Mouse (Mus musculus) midbrain, embryonic 10.5 days (tissue): ENCODE results near the gene Tbc1d2. TPM values are rescaled to one million over a fixed set of nuclear protein-coding genes. Genes with fewer than 3 reads are reported as not detected.

Source experiments
- DNase-seq: peaks from one replicate; pipeline ENCODE4 v3.0.0-alpha.2; 2017; ENCODE audit warnings: low spot score
- H3K27ac ChIP-seq: fragments of 300-500 bp; sonication (generic); replicated peaks from 2 replicates; pipeline ENCODE4 v1.5.1; 2016; ENCODE audit warnings: mild to moderate bottlenecking
- H3K27me3 ChIP-seq: fragments of 300-500 bp; sonication (generic); 2 replicates; pipeline ENCODE4 v1.6.1; 2016; ENCODE audit warnings: low read depth, mild to moderate bottlenecking; ENCODE audit not compliant: poor library complexity, severe bottlenecking
- H3K36me3 ChIP-seq: fragments of 300-500 bp; sonication (generic); 2 replicates; pipeline ENCODE4 v1.6.1; 2016; ENCODE audit warnings: mild to moderate bottlenecking, moderate library complexity
- H3K4me1 ChIP-seq: fragments of 300-500 bp; sonication (generic); 2 replicates; pipeline ENCODE4 v1.6.1; 2016
- H3K4me3 ChIP-seq: fragments of 300-500 bp; sonication (generic); 2 replicates; pipeline ENCODE4 v1.5.1; 2016; ENCODE audit warnings: mild to moderate bottlenecking, moderate library complexity
- H3K9me3 ChIP-seq: fragments of 300-500 bp; sonication (generic); replicated peaks from 2 replicates; pipeline ENCODE4 v1.6.1; 2016; ENCODE audit warnings: mild to moderate bottlenecking
- WGBS: fragments of 180-500 bp; shearing (Covaris S2); methylation state at CpG from one replicate; pipeline ENCODE4 v1.1.7; 2016; 5-methylcytosine and 5-hydroxymethylcytosine counted together
- polyA plus RNA-seq: library from polyadenylated mRNA; unstranded; fragments of >200 nt; fragmentation: Nextera tagmentation; extraction: Ambion mirVana; gene quantifications from 2 replicates; pipeline ENCODE4 v1.2.1, GENCODE M21; 2016

Gene Tbc1d2
- polyA plus RNA-seq, result 0.65 and 0.76 TPM in 2 replicates

DNA sequence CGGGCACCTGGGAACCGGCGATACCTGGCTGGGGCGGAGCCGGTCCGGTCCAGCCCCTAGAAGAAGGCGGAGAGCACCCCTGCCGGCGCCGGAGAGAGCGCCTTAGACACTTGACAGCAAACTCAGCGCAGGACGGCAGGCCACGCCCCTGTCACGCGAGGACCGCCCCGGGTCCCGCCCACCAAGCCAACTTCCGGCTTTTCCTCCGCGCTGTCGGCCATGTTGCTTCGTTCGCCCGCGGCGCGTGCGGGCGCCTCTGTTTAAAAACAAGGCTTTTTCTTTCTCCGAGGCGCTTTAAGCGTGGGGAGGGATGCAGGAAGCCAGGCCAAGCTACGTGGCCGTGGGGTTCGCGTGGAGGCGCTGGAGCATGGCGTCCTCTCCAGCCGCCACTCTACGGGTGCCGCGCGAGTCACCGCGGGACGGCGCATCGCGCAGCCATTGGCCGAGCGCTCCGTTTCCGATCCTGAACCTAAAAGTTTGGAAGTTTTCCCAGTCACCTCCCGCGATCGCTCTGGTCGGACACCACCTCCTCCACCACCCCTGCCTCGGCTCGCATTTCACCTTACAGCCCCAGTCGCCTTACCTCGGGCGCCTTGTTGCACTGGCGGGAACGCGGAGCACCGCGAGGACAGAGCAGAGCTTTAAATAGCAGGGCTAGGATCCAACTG, at the start of gene Tbc1d2:
Gene Tbc1d2, minus strand, starts transcription at position 124 of the 668 bp plus-strand sequence.
- WGBS, result under 1% methylated on average over 69 of the region's 69 CpGs
- H3K27me3 ChIP-seq, result peaks cover 57% of the 10 kb centered on the region
- peak within 1 kb of the TSS; percentile 93 for H3K27ac ChIP-seq
- no peaks in the 10 kb centered on the region for H3K36me3 ChIP-seq
- H3K9me3 ChIP-seq, result no peaks in the 10 kb centered on the region
- H3K4me3 ChIP-seq, result peak within 1 kb of the TSS; percentile 74
- peaks cover 14% of the 10 kb centered on the region for H3K4me1 ChIP-seq
- peak; percentile 95 for DNase-seq

DNA sequence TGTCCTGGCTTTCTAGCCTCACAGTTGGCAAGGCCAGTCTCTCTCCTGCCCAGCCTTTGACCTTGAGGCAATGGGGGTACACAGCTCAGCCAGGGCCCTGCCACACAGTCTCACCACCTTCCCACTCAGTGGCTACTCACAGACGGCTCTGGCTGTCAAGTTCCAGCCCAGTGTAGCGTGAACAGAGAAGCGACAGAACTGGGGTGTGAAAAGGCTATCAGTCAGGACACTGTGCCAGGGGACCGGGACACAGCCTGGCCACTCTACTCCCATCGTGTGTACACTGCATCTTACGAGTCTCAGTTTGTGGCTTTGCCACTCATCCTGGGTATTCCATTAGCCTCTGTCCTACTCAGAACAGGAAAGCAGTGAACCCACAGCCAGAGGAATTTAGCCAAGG, 46.5 kb upstream of the Tbc1d2 start:
- peaks cover 7% of the 10 kb centered on the region for H3K4me1 ChIP-seq
- DNase-seq, result no peak
- H3K36me3 ChIP-seq, result no peaks in the 10 kb centered on the region
- H3K4me3 ChIP-seq, result no peak overlapping the region
- no peaks in the 10 kb centered on the region for H3K27me3 ChIP-seq
- 0 out of 2 replicates have a peak, but pooled peaks cover 2% of the 10 kb centered on the region for H3K9me3 ChIP-seq
- WGBS, result 69% methylated on average over 6 of the region's 6 CpGs
- H3K27ac ChIP-seq, result 0 out of 2 replicates have a peak overlapping the region, but pooled peaks have one; percentile 28

DNA sequence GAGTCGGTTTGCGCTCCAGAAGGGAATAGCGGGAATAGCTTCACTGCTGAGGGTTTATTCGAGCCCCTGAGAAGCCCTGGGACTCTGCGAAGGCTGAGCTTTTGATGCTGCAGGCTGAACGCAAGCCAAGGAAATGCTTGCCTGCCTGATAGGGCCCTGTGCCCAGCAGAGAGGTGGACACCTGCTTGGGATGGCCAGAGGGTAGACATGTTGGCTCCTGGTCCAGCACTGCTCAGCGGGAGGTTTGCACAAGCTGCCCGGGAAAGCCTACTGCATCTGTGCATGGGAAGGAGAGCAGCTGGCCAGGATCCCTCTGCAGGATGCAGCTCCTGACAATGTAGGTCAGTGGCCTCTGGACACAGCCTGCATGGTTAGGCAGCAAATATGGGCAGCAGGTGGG, 40.6 kb upstream of the Tbc1d2 start:
- Histone ChIP-seq H3K27ac (no peak overlapping the region), H3K4me3 (no peak overlapping the region), H3K9me3 (0 out of 2 replicates have a peak, but pooled peaks cover 4% of the 10 kb centered on the region), H3K27me3 (no peaks in the 10 kb centered on the region; the same call in 1 of the 2 replicates), H3K36me3 (no peaks in the 10 kb centered on the region), H3K4me1 (0 out of 2 replicates have a peak, but pooled peaks cover 3% of the 10 kb centered on the region)
- 83% methylated on average over 8 of the region's 8 CpGs for WGBS
- DNase-seq, result no peak

DNA sequence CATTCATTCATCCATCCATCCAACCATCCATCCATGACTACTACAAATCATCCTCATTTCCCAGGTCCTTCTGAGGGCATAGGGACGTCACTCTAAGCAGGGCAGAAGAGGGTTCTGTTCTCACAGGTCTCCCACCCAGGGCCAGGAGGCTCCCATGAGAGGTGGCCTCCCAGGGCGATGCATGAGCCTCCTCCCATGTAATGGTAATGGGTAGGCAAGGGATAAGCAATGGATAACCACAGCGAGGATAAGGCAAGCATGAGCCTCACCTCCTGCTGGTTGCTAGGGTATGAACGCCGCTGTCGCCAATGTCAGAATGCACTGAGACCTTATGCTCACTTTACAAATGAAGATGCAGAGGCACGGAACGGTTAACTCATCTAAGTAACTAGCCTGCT, 40.0 kb upstream of the Tbc1d2 start:
- Histone ChIP-seq H3K4me3 (no peak overlapping the region), H3K27ac (no peak overlapping the region), H3K27me3 (no peaks in the 10 kb centered on the region; the same call in 1 of the 2 replicates), H3K9me3 (0 out of 2 replicates have a peak, but pooled peaks cover 4% of the 10 kb centered on the region), H3K4me1 (0 out of 2 replicates have a peak, but pooled peaks cover 3% of the 10 kb centered on the region), H3K36me3 (no peaks in the 10 kb centered on the region)
- DNase-seq, result no peak
- WGBS, result 80% methylated on average over 8 of the region's 8 CpGs

DNA sequence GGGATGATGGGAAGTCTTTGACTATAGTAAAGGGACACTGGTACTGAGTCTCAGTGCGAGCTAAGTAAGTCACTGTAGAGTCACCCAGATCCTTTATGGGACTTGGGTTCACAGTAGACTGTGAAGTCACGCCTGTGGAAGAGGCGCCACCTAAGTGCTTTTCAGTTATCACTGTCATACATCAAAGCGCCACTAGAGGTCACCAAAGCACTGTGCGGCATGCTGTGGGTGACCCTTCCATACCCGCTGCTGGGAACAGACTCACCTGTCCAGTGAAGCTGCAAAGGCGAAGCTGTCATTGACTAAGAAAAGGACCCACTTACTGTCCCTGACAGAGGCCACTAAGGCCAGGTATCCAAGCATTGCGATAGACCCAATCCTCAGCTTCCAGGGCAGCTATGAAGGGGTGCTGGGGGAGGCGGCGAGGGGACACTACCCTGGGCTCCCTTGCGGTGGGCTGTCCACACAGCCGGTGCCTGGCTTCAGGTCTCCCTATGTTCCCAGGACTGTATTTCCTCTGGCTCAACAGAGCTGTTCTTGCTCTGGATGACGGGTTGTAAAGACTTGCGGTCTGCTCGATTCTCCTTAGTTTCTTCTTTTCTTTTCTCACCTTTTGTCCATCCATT, 39.5 kb upstream of the Tbc1d2 start:
- Histone ChIP-seq H3K36me3 (no peaks in the 10 kb centered on the region), H3K4me1 (0 out of 2 replicates have a peak, but pooled peaks cover 3% of the 10 kb centered on the region), H3K27me3 (no peaks in the 10 kb centered on the region; the same call in 1 of the 2 replicates), H3K27ac (no peak overlapping the region), H3K9me3 (0 out of 2 replicates have a peak, but pooled peaks cover 4% of the 10 kb centered on the region), H3K4me3 (no peak overlapping the region)
- peak; percentile 73 for DNase-seq
- 46% methylated on average over 15 of the region's 15 CpGs for WGBS

DNA sequence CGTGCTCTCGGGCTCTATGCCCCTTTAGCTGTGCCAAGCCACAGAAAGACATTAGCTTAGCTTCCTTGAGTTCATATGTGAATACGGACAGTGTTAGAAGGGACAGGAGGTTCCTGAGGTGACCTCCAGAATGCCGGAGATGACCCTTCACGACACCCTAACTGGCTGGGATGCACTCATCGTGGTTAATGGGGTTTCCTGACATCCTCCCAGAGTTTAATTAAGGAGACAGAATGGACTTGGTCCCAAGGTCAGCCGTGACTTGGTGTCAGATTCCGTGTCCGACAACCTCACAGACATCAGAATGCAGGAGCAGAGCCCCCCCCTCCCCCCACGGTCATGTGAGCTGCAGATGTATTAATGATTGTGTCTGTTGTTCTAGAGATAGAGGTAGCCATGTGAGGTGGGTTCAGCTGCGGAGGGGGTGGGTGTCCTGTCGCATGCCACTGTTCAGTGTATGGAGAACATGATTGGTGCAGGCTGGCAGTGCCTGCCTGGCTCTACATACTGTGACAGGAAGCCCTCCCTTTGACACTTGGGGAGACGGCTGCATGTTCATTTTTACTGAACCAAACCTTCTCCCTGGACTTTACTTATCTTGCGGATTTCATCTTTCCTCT, 38.3 kb upstream of the Tbc1d2 start:
- H3K4me1 ChIP-seq, result 0 out of 2 replicates have a peak, but pooled peaks cover 3% of the 10 kb centered on the region
- 86% methylated on average over 14 of the region's 14 CpGs for WGBS
- H3K27me3 ChIP-seq, result no peaks in the 10 kb centered on the region; the same call in 1 of the 2 replicates

DNA sequence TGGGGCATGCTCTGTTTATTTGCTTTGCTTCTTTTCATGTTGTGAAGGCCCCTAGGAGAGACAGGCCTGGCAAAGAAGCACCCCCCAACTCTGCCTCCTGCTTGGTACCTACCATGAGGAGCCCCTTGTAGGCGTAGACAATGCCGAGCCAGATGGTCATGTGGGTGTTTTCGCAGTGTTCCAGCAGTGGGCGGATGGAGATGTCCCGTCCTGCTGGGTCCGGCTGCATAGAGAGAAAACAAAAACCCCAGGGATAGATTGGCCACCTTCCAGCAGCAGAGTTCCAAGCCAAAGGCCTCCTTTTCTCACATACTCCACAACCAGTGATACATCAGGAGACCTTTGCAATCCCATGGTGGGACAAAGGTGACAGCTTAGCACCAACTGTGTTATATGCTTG, 34.2 kb upstream of the Tbc1d2 start:
- no peak for DNase-seq
- Histone ChIP-seq H3K4me1 (no peaks in the 10 kb centered on the region), H3K4me3 (no peak overlapping the region), H3K27ac (no peak overlapping the region), H3K27me3 (no peaks in the 10 kb centered on the region), H3K36me3 (no peaks in the 10 kb centered on the region), H3K9me3 (no peaks in the 10 kb centered on the region)
- 73% methylated on average over 6 of the region's 6 CpGs for WGBS

More for the DNA sequence above, 38.3 kb upstream of the Tbc1d2 start:
- Histone ChIP-seq H3K27ac (no peak overlapping the region), H3K36me3 (no peaks in the 10 kb centered on the region), H3K4me3 (no peak overlapping the region), H3K9me3 (0 out of 2 replicates have a peak, but pooled peaks cover 4% of the 10 kb centered on the region)
- DNase-seq, result no peak

DNA sequence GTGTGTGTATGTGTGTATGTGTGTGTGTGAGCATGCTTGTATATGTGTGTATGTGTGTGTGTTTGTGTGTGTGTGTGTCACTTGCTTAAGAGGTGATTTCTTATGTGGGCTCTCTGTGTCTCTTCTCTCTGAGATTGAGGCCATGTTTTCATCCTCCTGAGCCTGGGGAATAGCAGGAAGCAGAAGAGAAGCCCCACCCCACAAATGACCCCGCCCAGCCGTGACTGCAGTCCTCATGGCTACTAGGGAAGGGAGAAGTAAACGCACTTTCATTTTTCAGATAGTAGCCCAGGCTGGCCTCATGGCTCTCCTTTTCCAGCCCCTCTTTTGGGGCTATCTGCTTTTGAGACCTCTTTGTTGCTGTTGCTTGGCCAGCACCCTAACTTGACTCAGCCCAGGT, 26.6 kb upstream of the Tbc1d2 start:
- Histone ChIP-seq H3K27me3 (no peaks in the 10 kb centered on the region), H3K27ac (no peak overlapping the region), H3K9me3 (no peaks in the 10 kb centered on the region), H3K36me3 (no peaks in the 10 kb centered on the region), H3K4me3 (no peak overlapping the region), H3K4me1 (0 out of 2 replicates have a peak, but pooled peaks cover 7% of the 10 kb centered on the region)
- no peak for DNase-seq
- WGBS, result 73% methylated on average over 3 of the region's 3 CpGs

DNA sequence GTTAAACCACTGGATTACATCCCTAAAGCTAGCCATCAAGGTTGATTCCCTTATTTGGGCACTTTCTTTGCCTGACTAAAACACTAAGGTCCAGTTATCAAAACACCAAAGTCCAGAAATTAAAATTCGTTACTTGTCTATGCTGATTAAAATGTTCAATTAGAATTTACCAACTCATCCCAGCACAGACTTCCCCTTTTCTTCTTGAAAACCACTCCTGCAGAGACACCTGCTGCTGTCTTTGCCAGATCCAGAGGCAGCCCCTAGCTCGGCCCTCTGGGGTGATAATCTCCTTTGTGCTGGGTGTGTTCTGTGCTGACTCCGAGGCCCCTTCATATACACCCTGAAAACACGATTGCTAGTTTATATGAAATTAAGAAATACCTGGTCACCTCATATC, 26.0 kb upstream of the Tbc1d2 start:
- H3K9me3 ChIP-seq, result no peaks in the 10 kb centered on the region
- 47% methylated on average over 4 of the region's 4 CpGs for WGBS
- H3K4me1 ChIP-seq, result 0 out of 2 replicates have a peak, but pooled peaks cover 7% of the 10 kb centered on the region
- no peaks in the 10 kb centered on the region for H3K27me3 ChIP-seq
- no peaks in the 10 kb centered on the region for H3K36me3 ChIP-seq
- no peak overlapping the region for H3K27ac ChIP-seq
- H3K4me3 ChIP-seq, result no peak overlapping the region
- no peak for DNase-seq

DNA sequence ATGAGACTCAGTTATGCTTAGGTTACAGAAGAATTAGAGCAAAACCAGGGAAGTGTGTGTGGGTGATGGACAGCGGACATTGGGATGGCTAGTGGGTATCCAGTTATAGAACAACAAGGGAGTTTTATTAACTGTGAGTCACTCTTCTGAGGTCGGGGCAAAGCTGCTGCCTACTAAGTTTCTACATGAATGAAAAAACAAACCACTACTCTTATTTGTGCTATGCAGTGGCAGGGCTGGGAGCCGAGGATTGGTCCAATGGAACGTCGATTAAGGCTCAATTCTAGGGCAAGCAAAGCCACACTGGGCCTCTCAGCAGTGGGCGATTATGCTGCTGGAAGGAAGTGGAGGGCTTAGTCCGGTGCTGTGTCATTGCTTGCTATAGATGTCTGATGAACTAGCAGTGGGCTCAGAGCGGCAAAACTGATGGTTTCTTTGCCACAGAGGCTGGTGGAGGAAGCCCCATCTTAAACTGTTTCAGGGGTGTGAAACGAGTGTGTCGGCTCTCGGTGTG, 25.3 kb upstream of the Tbc1d2 start:
- H3K9me3 ChIP-seq, result no peaks in the 10 kb centered on the region
- H3K27me3 ChIP-seq, result no peaks in the 10 kb centered on the region
- H3K36me3 ChIP-seq, result no peaks in the 10 kb centered on the region
- no peak overlapping the region for H3K4me3 ChIP-seq
- no peak overlapping the region for H3K27ac ChIP-seq
- WGBS, result 66% methylated on average over 11 of the region's 11 CpGs
- no peak for DNase-seq
- H3K4me1 ChIP-seq, result 0 out of 2 replicates have a peak, but pooled peaks cover 7% of the 10 kb centered on the region

DNA sequence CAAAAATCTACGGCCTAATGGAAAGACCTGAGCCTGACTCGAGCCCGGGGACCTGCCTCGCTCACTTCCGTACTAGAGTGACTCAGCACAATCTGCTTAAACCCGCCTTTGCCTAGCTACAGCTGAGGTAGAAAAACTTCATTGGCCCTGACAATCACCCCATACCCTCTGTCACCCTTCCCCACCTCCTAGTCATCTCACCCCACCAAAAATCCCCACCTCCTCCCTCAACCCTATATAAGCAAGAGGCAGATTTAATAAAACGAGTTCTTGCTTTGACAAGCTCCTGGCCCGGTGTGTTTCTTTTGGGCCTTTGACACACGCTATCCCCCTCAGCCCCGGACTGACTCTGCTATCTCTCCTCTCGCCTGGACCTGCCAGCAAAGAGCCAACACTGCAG, 18.6 kb upstream of the Tbc1d2 start:
- Histone ChIP-seq H3K36me3 (no peaks in the 10 kb centered on the region), H3K9me3 (no peaks in the 10 kb centered on the region)
- no peak for DNase-seq

DNA sequence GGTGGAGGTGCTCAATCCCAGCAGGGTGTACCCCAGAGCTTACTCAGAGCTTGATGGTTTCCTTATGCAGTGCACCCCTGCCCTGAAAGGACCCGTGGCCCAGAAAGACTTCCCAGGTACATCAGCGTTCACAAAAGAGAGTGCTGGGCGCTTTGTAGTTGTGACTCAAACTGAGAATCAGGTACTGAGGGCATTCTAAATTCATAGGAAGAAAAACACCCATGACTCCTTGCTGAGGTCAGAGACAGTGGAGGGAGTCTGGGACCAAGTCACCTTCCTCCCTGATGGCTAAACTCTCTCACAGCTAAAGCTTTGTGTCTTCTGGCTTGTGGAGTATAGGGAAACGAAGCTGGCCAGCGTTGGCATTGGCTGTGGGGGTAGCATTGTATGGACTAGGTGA, 16.4 kb upstream of the Tbc1d2 start:
- Histone ChIP-seq H3K4me1 (peaks cover 43% of the 10 kb centered on the region), H3K27ac (peak overlapping the region; percentile 93; the same call in 1 of the 2 replicates)
- 57% methylated on average over 5 of the region's 5 CpGs for whole genome bisulfite sequencing

More for the DNA sequence above, 18.6 kb upstream of the Tbc1d2 start:
- 79% methylated on average over 11 of the region's 11 CpGs for WGBS
- H3K27me3 ChIP-seq, result 0 out of 2 replicates have a peak, but pooled peaks cover under 1% of the 10 kb centered on the region
- no peak overlapping the region for H3K4me3 ChIP-seq
- peaks cover 38% of the 10 kb centered on the region for H3K4me1 ChIP-seq
- 0 out of 2 replicates have a peak overlapping the region, but pooled peaks have one; percentile 13 for H3K27ac ChIP-seq

More for the DNA sequence above, 16.4 kb upstream of the Tbc1d2 start:
- peaks cover 15% of the 10 kb centered on the region; the same call in 1 of the 2 replicates for H3K27me3 ChIP-seq
- no peaks in the 10 kb centered on the region for H3K36me3 ChIP-seq
- no peak for DNase-seq
- no peak overlapping the region for H3K4me3 ChIP-seq
- no peaks in the 10 kb centered on the region for H3K9me3 ChIP-seq
